Mouse (Mus musculus) cerebellum, adult 9-10 months (tissue): ENCODE results near the gene Areg.

ENCODE experiments used
- DNase-seq: peaks from one replicate; pipeline ENCODE4 v3.0.0; 2022

The Areg gene

GRCm38 (mm10) chr5:91176397-91176796, 37.0 kb downstream of the Areg start:
- DNase-seq, result no peak

DNA sequence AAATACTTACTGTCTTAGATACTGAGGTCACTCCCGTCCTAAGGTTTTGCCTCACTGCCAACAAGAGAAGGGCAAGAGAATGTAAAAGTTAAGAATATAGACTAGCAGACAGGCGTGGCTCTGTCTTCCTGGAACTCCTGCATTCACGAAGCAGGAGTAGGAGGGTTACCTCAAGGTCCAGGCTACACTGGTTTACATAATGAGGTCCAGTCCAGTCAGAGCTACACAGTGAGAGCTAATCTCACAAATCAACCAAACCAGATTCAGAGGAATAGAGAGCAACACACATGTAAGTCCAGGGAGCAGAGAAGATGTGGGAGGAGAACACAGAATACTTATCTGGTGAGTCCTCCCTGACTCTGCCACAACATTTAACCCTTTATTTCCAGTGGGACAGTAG, 55.2 kb downstream of the Areg start:
- no peak for DNase-seq
